Mouse (Mus musculus) lung, postnatal 10 days (tissue): Measurements from ENCODE around the gene Lhx3.

Experiments
- DNase-seq: peaks from one replicate; pipeline ENCODE4 v3.0.0; 2021

Lhx3 gene

DNA sequence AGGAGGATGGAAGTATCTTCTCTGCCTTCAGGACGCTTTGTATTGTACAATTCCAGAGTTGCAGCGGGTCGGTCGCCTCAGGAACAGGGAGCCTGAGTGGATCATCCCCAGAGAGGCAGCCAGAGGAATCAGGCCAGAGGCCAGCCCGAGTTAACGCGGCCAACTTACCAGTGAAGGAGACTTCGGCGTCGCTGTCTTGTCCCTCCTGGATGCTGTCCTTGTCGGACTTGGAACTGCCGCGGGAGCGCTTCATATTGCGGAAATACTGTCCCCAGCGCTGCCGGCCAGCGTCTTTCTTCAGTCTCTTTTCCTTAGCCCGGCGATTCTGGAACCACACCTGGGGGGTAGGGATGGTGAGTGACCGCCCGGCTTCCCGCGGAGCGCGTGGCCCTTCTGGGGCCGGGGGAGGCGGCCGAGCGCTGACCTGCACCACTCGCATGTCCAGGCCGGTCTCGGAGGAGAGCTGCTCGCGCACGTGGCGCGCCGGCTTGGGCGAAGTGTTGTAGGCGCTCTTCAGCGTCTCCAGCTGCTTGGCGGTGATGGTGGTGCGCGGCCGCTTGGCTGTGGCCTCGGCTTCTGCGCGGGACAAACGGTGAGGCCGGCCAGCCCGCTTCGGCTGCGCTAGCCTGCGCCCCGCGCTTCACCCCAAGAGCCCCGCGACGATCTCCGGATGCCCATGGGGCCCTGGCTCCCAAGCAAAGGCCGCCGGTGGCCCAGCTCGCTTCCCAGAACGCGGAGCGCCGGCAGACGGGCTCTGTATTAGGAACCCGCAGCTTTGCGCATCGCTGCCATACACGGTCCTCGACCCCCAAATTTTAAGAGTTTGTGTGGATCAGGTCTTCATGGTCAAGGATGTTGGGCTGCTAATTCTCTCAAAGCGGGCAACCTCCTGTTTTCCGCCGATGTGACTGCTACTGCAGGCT lies 5.9 kb downstream of the Lhx3 start:
- DNase-seq = no peak

DNA sequence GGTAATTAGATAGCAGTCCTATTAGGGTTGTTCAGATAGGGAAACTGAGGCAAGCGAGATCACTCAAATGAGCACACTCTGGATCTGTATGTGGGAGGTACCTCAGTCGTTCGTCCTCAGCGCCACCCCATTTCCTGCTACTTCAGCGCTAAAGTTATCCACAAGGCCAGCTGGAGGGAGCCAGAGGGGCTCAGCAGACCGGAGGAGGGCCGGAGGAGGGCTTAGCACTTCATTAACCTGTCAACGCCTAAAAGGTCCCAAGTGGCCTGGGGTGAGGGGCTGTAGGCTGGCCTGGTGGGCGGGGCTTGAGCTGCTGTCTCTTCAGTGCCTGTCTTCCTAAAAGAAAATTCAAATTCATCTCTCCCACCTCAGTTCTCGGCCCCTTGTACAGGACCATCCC lies 9.6 kb downstream of the Lhx3 start:
- peak; percentile 79 for DNase-seq

DNA sequence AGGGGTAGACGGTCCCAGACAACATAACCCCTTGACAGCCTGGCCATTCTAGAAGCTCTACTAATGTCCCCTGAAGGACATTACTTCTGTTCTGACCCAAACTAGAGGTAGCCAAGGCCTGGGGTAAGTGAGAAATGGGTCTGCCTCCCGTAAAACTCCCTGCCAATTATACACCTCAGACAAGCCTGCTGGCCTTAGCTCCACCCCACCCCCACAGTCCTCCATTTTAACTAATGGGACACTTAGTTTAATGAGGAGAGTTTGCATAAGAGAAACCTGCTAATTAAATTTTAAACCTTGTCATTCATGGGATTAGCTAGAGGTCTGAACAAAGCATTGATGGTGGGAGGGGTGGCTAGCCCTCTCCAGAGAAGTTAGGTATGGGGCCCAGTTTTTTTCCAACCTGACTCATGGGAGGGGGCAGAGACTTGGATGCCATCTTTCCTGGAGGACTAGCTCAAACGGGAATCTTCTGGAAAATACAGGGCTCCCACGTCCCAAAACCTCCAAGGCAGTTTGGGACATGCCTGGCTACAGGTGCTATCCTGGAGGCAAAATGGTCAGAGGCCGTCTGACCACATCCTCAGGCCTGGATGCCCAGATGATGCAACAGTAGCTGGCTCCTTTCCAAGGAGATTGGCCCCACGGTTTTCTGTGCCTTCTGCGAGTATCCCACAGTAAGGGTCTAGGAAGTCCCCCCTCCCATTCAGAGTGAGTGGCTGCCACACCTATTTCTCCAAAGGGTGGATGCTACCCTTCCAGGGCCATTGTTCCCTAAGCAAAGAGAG lies 13.3 kb downstream of the Lhx3 start:
- no peak for DNase-seq

DNA sequence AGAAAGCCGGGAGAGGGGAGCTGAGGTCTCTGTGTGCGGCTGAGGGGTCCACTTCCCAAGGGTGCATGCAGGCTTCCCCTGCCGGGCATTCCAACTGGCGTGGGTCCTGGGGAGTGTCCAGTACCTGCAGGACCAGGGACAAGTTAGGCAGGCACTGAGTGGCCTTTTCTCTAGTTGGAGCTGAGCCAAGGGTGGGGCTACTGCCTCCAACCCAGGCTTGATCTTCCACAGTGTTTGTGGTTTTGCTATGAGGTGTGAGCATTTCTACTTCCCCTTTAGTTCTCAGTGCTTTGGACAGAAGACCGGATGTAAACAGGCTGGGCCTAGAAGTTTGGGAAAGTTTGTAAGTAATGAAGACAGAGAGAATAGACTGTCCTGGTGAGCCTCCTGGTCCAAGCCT lies 19.6 kb downstream of the Lhx3 start:
- peak; percentile 71 for DNase-seq

DNA sequence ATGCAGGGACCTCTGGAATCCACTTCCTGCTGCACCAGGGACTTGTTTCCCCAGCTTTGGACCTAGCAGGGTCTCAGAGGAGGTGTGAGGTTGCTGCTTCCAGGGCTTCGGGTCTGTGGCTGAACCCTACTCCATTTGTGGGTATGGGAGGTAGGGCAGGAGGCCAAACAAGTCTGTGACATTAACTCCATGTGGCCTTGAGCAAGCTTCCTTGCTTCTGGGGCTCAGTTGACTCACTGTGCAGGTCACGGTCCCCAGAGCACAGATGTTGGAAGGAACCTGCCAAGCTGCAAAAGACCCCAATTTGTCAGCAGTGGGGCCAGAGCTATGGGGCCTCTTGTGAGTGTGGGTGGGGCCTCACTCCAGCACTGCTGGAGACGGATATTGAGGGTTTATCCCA lies 23.7 kb downstream of the Lhx3 start:
- DNase-seq = no peak

DNA sequence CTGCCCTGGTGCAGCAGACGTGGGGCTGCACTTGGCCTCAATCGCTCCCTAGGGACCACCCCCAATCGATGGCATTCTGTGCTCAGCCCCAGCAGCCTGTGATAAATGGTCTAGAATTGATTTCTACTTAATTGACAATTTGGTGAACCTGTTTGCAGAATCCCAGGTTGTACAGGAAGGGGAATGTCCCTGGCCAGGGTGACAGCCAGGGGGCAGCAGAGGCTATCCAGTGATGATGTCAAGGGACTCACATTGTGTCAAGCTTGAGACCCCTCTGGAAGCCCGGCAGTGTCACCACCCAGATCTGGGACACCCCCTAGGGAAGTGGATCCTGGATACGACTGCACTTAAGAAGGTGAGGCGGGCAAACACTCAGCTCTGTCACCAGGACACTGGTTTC lies 25.4 kb downstream of the Lhx3 start:
- DNase-seq = peak; percentile 66

DNA sequence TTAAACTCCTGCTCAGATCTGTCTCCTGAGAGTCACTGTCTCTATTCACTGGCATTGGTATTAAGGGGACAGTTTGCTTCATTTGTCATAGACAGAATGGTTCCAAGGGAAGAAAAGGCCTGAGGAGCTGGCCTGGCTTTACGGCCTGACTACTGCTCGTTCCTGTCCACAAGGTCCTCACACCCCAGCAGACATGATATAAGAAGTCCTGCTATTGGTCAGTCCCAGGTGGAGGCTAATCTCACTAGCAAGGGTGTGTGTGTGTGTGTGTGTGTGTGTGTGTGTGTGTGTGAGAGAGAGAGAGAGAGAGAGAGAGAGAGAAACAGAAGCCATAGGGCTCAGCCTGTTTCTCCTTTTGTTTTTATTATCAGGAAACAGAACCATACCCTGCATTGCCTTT lies 30.9 kb downstream of the Lhx3 start:
- no peak for DNase-seq

DNA sequence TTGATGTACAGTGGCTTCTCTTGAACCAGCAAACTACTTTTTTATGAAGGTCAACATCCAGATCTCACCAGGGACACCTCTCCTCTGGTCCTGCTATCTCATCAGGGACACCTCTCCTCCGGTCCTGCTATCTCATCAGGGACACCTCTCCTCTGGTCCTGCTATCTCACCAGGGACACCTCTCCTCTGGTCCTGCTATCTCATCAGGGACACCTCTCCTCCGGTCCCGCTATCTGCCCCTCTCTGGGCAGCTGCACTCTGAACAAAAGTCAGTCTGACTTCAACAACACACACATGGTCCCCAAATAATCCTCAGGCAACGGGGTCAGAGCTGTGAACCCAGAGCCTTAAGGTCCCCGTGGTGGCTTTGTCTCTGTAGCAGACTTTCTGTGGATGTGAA lies 31.4 kb downstream of the Lhx3 start:
- no peak for DNase-seq

DNA sequence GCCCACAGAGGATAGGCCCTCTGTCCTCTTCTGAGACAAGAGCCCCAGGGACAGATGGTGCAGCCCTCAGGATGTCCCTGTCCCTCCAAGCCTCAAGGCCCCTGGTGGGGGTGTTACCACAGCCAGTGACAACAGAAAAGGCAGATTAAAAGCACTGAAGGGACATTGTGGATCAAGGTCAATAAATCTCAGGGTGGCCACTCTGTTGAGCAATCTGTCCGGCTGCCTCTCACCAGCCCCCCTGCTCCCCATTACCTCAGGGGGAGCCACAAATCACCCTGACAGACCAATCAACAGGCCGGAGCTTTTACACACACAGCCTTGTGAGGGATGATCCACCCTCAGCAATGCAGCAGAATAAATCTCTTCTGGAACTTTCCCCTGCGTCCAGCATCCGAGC lies 32.9 kb downstream of the Lhx3 start:
- no peak for DNase-seq

DNA sequence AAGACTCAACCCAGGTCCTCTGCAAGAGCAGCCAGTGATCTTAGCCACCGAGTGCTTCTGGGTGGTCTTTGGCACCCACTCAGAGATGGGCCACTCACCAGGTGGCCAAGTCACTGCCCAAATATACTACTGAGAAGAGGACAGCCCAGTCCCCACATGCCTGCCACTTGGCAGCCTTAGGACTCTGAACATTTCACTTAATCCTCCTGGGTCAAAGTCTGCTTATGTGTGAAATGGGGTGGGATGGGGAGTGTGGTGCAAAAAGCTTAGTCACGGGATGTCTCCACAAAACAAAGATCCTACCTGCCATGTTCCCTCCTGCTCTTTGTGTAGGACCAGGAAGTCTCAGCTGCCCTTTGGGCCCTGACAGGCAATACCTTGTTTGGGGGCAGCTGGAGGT lies 35.9 kb downstream of the Lhx3 start:
- DNase-seq = no peak

DNA sequence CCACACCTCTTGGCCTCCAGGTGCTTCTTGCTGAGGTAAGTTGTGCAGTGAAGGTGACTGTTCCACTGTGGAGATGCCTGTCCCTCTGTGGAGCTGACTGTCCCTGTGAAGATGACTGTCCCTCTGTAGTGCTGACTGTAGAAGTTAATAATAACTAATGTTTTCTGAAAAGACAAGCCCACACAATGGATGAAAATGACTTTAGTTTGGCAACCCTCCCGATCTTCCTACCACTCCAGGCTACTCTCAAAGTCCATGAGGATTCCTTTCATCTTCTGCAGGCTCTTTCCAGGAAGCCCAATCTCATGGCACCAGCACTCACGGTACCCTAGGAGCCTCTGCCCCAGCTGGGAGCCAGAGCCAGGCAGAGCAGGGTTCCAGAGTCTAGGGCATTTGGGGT lies 37.7 kb downstream of the Lhx3 start:
- DNase-seq = no peak

DNA sequence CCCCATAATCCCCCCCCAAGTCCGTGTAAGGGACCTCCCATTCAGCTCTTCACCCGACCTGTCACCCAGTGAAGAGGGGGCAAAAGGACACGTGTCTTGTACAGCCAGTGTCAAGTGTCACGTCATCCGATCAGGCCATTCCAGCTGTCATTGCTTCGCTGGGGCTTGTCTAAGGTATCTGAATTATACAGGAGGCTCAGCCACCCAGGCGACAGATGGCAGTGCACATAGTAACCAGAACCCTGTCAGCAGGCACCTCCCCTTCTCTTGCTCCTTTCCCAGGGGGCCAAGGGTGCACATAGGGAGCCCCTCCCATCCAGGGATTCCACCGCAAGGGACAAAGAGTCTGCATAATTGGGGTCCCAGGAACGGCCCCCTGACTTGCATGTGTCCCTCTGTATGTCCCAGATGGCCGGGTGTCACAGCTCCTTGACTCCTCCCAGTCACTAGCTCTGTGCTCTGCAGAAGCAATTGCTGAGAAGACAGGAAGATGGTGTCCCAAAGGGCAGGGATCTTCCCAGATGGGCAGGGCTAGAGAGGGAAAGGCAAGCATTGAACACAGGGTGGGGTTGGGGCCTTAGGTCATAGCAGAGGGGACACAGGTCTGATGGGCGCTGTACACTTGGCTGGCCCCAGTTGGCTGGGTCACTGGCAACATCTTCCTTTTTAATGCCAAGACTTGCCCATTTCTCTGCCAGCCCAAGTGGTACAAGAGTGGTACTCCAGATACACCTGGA lies 39.1 kb downstream of the Lhx3 start:
- DNase-seq = no peak

DNA sequence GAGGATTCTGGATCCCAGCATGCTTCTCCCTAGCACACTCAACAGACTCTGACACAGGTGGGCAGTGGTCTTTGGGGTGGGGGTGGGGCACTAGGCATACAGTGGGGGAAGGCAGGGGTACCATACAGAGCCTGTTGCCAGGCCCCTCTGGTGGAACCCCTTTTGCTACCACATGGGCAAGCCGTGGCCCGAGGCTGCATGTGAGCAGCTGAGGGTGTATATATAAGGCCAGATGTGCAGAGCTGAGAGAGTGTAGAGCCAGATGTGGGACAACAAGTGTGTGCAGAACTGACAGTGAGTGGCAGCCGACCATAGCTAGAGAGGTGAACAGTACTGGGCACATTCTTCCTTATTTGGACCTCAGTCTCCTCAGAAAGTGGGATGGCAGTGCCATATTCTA lies 41.2 kb downstream of the Lhx3 start:
- no peak for DNase-seq

DNA sequence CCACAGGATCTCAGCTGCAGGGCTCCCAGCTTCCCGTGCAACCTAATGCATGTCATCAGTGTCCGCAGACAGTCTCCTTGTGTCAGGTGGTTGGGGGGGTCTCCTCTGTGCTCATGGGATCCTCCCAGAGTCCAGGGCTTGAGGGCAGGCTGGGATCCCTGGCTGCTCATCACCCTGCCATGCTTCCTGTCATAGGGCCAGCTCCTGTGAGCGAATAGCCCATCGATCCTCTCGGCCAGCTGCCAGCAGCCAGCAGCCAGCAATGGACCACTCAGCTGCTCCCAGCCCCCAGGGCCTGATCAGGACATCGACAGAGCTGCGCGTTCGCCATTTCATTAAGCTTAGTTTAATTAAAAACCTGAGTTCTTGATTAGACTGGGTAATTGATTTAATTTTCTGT lies 50.0 kb downstream of the Lhx3 start:
- no peak for DNase-seq

DNA sequence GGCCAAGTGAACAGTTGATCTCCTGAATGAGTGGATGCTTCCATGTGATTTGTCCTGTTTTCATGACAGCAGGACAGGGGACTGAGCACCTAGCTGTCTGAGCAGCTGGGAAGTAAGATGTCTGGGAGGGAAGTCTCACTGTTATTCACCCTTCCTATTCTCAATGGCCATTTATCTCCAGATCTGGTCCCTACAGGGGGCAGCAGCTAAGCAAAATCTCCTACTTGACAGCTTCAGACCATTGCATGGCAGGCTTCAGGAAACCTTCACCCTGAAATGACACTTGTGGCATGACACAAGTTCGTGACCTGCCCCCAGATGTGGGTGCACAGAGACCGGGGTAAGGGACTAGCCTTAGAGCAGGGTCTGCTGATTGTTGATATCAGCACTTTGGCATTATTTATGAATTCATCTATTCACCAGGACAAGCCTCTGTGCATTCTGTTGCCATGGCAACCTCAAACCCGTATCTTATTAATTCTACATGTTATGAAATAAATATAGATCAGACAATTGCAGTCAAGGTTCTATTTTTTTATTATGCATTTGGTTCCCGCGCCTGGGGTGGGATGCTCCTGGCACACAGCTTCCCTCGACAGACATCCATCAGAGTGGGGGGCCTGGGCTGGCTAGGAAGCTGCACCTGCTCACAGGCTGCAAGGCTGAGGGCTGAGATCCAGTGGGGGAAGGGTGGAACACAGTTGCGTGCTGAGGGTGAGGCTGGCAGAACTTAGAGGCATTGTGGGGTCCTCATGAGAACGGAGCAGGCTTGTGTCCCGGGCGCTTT lies 51.7 kb downstream of the Lhx3 start:
- no peak for DNase-seq

DNA sequence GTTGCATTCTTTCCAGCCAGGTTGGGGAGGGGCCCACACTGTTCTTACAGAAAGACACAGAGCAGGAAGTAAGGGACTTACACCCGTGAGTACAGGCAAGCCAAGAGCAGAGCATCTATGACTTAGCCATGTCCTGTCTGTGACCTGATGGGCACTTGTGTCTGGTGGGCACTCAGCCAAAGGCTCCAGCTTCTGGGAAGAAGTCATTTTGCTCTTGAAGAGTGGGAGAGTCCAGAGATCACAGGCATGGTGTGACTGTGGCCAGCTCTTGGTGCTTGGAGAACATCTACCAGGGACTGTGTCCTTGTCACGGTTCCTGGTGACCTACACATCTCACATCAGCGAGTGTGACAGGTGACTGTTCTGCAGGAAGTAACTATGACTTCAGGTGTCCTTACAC lies 52.4 kb downstream of the Lhx3 start:
- DNase-seq = no peak

DNA sequence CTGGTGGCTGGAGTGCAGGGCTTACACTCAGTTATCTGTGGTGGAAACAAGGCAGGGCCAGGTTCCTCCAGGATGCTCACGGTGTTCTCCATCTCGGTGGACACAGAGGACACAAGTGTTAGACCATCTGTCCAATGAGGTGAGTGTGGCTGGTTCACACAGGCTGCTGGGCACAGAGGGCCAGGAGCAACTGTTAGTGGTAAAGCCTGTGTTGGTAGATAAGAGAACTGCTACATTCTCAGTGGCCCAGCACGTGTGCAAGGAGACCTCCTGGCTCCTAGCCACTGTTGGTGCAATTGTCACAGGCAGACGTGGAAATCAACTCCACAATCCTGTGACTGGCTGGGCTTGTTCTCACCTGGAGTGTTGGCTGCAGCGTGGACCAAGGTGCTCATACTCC lies 53.5 kb downstream of the Lhx3 start:
- no peak for DNase-seq

DNA sequence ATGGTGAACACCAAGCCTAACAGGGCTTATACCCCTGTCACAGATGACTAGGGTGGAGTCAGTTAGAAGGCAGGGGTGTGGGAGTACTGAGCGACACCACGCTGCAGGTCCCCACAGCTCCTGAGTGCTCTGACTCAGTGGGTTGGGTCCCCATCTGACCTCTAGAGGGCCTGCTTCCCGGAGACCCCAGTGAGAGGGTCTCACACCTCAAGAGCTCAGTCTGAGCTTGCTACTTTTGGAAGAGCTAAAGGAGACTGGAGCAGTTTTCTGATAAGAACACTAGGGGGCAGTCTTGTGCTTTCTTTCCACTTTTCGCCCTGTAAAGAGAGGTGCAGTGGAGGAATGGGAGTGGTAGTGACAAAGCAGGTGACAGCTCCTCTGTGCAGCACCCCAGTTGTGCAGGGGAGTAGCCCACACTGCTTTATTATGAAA lies 54.2 kb downstream of the Lhx3 start:
- peak; percentile 46 for DNase-seq

DNA sequence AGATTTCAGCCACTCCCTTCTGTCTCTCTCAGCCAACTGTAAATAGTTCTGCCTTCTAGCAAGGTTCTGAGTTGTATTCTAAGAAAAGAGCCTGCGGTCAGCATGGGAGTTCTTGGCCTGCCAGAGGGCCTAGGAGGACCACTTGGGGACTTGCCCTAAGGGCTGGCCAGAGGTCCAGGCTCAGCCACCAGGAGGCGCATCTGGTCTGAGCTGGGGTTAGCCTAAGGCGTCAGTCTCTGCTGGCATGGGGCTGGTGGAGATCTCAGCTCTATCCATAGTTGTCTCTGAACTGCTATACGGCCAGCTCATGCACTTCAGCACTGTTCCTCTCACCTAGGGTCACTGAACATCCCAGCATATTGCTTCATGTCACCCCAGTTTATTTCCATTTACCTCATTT lies 54.8 kb downstream of the Lhx3 start:
- peak; percentile 73 for DNase-seq
